Mouse (Mus musculus) CD4-positive naive resting alpha-beta T cell, adult 76 days (primary cell): ENCODE results near the gene Mss51. TPM values are rescaled to one million over a fixed set of nuclear protein-coding genes. Genes with fewer than 3 reads are reported as not detected.

Experiments used
- total RNA-seq: library from RNA; stranded (reverse); gene quantifications from one replicate; pipeline ENCODE4 v1.2.4, GENCODE M21; 2023

Mss51 gene
- total RNA-seq, result 6.2 TPM

DNA sequence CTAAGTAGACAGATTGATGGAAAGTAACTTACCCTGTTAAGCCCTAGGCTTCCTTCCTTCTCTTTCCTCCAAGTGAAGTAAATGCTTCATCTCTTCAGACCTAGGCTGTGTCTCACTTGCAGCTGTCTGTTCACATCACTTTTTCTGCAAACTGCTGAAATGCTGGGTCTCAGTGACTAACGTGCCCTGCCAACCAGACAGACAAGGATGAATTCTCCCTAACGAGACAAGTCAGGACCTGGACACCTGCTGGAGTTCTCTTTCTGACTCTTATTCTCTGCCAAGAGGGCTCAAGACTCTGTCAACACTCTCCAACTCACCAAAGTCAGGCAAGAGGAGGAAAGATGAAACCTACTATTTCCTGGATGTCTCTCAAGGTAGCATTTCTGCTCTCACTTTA is at the start of gene Mss51:
TSS of gene Mss51 (minus strand) at position 299 of the 400 bp plus-strand sequence.

DNA sequence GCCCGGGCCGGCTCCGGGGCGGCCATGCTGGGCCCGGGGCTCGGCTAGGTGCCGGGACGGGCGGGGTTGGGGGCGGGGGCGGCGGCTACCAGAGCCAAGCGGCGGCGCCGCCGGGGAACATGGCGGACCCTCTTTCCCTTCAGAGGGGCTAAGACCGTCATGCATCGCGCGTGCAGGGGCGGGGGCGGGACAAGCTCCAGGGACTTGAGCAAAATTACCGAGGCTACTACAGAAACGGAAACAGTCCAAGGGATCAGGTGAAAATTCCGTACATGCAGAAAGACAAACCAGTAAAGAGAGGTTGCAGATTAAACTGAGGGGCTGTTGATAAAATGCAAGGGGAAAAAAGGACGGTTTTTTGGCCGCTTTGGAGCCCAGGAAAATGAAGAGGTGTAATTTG is 49.7 kb upstream of the Mss51 start, which contains the start of gene Ppp3cb:
TSS of gene Ppp3cb (minus strand) at position 159 of the 400 bp plus-strand sequence.

DNA sequence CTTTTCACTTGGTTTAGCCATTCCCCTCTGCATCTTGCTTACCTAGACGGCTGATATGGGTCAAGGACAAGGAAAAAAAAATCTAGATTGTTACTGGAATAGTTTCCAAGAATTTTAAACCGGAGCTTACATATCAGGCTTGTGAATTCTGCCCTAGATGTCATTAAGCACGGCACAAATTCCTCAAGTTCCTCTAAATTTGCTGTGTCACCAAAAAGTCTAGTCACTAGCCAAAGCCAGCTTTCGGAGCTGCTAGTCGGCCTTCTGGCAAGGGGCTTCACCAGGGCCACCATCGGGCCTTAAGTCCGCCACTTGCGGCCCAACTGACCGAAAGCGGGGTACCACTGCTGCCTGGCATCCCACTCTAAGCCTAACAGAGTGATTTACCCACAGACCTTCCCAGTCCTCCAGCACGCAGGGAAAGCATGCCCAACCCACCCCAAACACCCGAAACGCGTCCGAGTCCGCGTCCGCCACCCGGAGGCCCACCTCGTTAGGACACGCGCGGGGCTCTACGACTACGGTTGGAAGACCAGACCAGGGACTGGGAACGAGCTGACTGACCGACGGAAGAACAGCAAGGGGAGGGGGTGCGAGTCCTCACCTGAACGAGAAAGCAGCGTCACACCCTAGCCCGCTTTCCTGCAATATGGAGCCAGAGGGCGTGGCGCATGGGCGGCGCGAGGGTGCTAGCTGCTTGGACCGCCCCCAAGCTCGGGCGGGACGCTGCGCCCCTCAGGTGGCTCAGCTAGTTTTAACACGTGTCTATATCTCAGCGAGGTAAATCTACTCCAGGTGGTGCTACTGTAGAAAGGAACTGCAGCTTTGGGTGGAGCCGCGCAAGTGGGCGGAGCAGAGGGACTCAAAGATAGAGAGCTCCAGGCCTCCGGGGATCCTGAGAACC is 17.2 kb downstream of the Mss51 start, which contains the start of gene Anxa7:
TSS of gene Anxa7 (minus strand) at position 843 of the 904 bp plus-strand sequence.

DNA sequence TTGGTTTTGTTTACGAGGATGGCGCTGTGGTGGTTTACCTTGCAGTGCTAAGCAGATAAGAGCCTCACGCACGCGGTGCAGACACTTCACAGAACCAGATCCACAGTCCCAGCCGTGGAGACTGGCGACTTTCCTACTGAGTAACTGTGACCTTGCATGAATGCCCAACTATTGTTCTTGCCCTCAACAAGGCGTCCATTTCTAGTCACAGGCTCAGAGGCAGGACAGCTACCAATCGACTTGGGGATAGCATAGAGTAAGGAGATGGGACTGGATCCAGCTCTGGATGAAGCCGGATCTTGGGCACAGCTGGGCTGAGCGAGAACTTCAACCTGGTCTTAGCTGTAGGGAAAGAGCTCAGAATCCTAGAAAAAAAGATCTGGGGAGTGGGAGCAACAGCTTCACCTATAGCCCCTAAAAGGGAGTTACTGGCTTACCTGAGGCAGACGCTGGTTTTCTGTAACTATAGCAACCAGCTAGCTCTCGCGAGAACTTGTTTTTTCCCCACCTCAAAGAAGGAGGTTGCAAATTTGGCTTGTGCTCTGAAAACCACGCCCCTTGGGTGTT is 44.9 kb downstream of the Mss51 start, which contains the start of gene Cfap70:
TSS of gene Cfap70 (minus strand) at position 462 of the 567 bp plus-strand sequence.

Other genes with a start within 250 kb of the Mss51 start
- not detected for gene Kcnk16, start 227.7 kb downstream of the Mss51 start, total RNA-seq
- gene Nudt13, start 202.2 kb downstream of the Mss51 start, total RNA-seq, result 19.5 TPM
- gene Ecd, start 148.8 kb downstream of the Mss51 start, total RNA-seq, result 32.4 TPM
- gene Fam149b, start 148.7 kb downstream of the Mss51 start, total RNA-seq, result 31.6 TPM
- gene Dnajc9, start 108.0 kb downstream of the Mss51 start, total RNA-seq, result 76.3 TPM
- gene Mrps16, start 103.3 kb downstream of the Mss51 start, total RNA-seq, result 24.4 TPM
- gene Cfap70, start 44.7 kb downstream of the Mss51 start, total RNA-seq, result not detected
- 38.3 TPM for gene Anxa7, start 16.8 kb downstream of the Mss51 start, total RNA-seq
- gene Ppp3cb, start 49.7 kb upstream of the Mss51 start, total RNA-seq, result 87.6 TPM
- 5.9 TPM for gene Usp54, start 144.2 kb upstream of the Mss51 start, total RNA-seq
- not detected for gene Myoz1, start 159.6 kb upstream of the Mss51 start, total RNA-seq
- 0.29 TPM for gene Synpo2l, start 171.5 kb upstream of the Mss51 start, total RNA-seq
- gene Sec24c, start 177.4 kb upstream of the Mss51 start, total RNA-seq, result 254 TPM
- gene Fut11, start 198.1 kb upstream of the Mss51 start, total RNA-seq, result 5.0 TPM
- gene Chchd1, start 206.1 kb upstream of the Mss51 start, total RNA-seq, result 40.6 TPM
- gene Zswim8, start 210.7 kb upstream of the Mss51 start, total RNA-seq, result 157 TPM
- gene Ndst2, start 237.7 kb upstream of the Mss51 start, total RNA-seq, result 29.5 TPM